Mouse (Mus musculus): ENCODE measurements at regions not wholly inside any gene's neighbourhood (a gene's known extent, or its start where the extent isn't known, plus 50 kb on each side); places are given as distances from the start of the nearest gene placed in this dataset.

DNA sequence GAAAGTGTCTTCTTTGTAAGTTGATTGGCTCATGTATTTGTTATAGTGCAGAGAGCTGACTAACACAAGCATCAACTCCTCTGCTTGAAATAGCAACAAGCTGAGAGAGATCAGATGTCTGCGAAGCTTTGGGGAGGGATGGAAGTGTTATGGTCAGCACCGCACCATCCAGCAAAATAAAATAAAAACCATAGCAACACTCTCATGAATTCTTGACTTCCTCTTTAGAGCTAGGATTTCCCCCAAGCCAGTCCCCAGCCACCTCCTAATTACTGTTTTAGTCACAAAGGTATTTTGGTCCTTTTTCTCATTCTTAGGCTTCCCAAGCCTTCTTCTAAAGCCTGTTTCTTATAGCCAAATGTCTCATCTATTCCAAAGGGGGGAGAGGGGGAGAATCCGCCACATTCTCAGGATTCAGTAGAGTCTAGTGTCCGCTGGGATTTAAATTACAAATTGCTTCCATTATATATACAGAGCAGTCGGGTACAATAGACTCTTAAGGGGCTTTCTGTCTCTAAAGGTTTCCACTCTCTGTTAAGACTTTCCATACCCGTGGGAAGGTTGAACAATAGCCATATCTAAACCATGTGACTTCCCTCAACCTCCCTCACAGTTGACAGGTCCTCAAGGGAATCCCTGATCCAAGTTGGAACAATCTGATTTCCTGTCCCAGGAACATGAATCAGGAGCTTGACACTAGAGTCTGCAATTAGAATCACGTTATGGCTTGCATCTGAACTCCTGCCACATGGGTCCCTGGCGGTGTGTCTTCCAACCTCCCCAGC is 386.7 kb downstream of the Rapgef2 start:
- Histone ChIP-seq H3K36me3 (no peaks in the 10 kb centered on the region), H3K4me2 (no peak overlapping the region), H3K27me3 (no peaks in the 10 kb centered on the region), H3K4me3 (no peak overlapping the region), H3K9me3 (no peaks in the 10 kb centered on the region), H3K9ac (no peak overlapping the region), H3K4me1 (replicated peaks) (peaks cover 22% of the 10 kb centered on the region), H3K27ac (replicated peaks) (no peak overlapping the region)
- no peak for ATAC-seq (ENCODE audit: low read depth)
- WGBS: 53% methylated on average over 8 of the region's 8 CpGs

DNA sequence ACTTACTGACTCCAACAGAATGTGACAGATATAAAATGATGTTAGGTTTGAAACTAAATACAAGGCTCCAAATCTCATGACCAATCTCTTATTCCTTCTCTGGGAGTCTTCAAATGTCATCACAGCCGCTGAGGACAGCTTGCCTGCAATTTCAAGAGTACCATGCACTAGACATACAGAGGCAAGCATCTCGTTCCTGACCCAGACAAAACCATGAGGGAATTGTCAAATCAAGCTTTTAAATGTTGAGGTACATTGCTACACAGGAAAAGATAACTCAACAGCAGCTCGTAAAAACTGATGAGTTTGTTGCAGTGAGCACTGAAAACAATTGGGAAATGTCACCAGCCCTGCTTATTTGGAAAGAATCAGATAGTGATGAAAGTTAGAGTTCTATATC is 397.0 kb downstream of the Rapgef2 start:
- Histone ChIP-seq H3K27ac (replicated peaks) (no peak overlapping the region), H3K4me2 (no peak overlapping the region), H3K27me3 (no peaks in the 10 kb centered on the region), H3K9me3 (no peaks in the 10 kb centered on the region), H3K36me3 (no peaks in the 10 kb centered on the region), H3K9ac (no peak overlapping the region), H3K4me3 (no peak overlapping the region), H3K4me1 (replicated peaks) (no peaks in the 10 kb centered on the region)
- WGBS: 82% methylated on average over 3 of the region's 3 CpGs
- ATAC-seq (ENCODE audit: low read depth): no peak

DNA sequence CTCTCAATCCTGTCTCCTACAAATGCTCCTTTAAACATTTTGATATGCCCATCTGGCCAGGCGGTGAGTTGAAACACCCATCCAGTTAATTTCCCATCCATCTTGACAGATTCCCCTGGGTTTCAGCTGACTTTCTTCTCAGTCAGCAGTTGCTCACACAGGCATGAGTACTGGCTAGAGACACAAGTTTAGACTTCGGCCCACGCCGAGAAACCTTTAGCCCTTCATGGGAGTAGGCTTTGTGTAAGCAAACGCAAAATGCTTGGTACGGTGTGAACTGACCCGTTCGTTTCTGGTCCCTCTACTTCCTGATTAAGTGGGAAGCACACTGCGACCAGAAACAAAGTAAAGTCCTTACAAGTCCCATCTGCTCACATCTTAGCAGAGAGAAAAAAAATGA is 401.6 kb downstream of the Rapgef2 start:
- Histone ChIP-seq H3K4me1 (replicated peaks) (peaks cover 11% of the 10 kb centered on the region), H3K9me3 (no peaks in the 10 kb centered on the region), H3K36me3 (no peaks in the 10 kb centered on the region), H3K9ac (no peak overlapping the region), H3K4me3 (no peak overlapping the region), H3K27me3 (no peaks in the 10 kb centered on the region), H3K27ac (replicated peaks) (no peak overlapping the region), H3K4me2 (no peak overlapping the region)
- 83% methylated on average over 9 of the region's 9 CpGs for WGBS
- no peak for ATAC-seq (ENCODE audit: low read depth)

DNA sequence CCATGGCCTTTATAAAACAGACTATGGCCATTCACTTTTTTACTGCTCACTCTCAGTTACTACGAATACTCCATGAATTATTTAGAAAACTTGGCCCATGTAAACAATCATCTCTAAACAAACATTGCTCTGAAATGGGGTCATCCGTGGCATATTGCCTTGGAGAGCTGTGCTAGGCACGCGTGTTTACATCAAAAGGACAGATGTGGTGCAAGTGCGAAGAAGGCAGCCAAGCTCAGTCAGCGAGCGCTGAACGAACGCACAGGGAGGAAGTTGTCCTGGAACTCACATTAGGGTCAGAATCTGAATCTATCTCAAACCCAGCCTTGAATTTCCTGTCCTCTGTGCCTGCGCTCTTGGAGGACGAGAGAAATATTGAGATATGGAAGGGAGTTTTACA is 402.3 kb downstream of the Rapgef2 start:
- H3K27me3 ChIP-seq: no peaks in the 10 kb centered on the region
- 89% methylated on average over 11 of the region's 11 CpGs for WGBS
- ATAC-seq (ENCODE audit: low read depth): no peak
- H3K36me3 ChIP-seq: no peaks in the 10 kb centered on the region
- no peak overlapping the region for H3K9ac ChIP-seq
- peaks cover 14% of the 10 kb centered on the region for H3K4me1 ChIP-seq (replicated peaks)
- no peak overlapping the region for H3K4me3 ChIP-seq
- no peak overlapping the region for H3K27ac ChIP-seq (replicated peaks)
- no peaks in the 10 kb centered on the region for H3K9me3 ChIP-seq
- no peak overlapping the region for H3K4me2 ChIP-seq

DNA sequence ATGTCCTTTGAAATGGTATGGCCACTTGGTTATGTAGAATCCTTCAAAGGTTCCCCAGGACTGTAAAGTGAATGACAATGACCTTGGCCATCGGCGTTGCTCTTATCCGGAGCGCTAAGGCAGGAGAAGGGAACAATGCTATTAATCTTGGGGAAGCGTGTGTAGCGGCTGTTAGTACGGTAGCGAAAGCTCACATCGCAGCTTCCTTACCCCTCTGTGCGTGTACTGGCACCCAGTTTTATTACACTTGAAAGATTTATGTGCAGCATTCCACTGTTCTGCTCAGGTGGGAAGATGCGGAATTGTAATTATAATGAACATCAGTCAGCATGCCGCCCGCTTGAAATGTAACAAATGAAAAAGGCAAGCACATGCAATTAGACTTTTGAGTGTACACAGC is 406.2 kb downstream of the Rapgef2 start:
- Histone ChIP-seq H3K4me3 (no peak overlapping the region), H3K4me2 (peak overlapping the region; percentile 42), H3K4me1 (replicated peaks) (peaks cover 14% of the 10 kb centered on the region), H3K9me3 (no peaks in the 10 kb centered on the region), H3K36me3 (no peaks in the 10 kb centered on the region), H3K27me3 (no peaks in the 10 kb centered on the region), H3K9ac (no peak overlapping the region), H3K27ac (replicated peaks) (peak overlapping the region; percentile 57)
- WGBS: 42% methylated on average over 13 of the region's 13 CpGs
- peak; percentile 86 for ATAC-seq (ENCODE audit: low read depth)

DNA sequence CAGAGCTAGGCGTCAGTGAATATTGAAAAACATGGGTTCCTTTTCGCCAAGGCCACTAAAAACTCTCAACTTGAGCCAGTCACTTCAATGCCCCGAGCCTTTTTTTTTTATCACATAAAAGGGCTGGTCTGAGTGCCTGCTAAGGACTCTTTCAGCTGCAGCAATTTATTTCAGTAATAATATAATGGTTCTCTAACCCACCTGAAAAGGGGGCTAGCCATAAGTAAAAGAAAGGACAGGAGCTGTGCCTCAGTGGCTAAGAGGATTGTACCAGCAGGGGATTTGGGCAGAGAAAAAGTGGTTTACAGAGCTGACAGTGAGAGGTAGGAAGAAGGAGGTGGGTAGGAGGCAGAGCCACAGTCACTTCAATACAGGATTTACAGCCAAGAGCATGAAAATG is 409.0 kb downstream of the Rapgef2 start:
- Histone ChIP-seq H3K9ac (no peak overlapping the region), H3K27me3 (no peaks in the 10 kb centered on the region), H3K27ac (replicated peaks) (no peak overlapping the region), H3K4me1 (replicated peaks) (peaks cover 14% of the 10 kb centered on the region), H3K4me2 (no peak overlapping the region), H3K4me3 (no peak overlapping the region), H3K9me3 (no peaks in the 10 kb centered on the region), H3K36me3 (no peaks in the 10 kb centered on the region)
- ATAC-seq (ENCODE audit: low read depth): no peak
- WGBS: 31% methylated on average over 3 of the region's 3 CpGs

DNA sequence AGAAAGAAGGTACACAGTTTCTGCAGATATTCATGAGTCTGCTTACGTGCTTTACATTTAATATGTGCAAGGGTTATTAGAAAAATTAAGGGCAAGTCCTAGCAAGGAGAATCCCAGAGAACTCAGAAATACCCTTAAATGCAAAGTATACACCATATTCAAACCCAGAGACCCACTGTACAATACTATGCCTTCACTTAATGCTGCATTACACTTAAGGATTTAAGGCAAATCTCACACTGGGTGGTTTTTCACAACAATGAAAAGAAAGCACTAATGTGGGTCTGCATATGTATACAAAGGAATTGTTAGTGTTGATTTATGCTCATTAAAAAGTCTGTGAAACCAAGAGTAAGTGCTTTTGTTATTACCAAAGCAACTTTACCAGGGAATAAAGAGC is 419.4 kb downstream of the Rapgef2 start:
- Histone ChIP-seq H3K4me1 (replicated peaks) (peaks cover 18% of the 10 kb centered on the region), H3K27ac (replicated peaks) (no peak overlapping the region), H3K27me3 (no peaks in the 10 kb centered on the region), H3K9ac (no peak overlapping the region), H3K36me3 (no peaks in the 10 kb centered on the region), H3K9me3 (no peaks in the 10 kb centered on the region), H3K4me3 (no peak overlapping the region), H3K4me2 (no peak overlapping the region)
- ATAC-seq (ENCODE audit: low read depth): no peak
- WGBS: 36% methylated on average over 1 of the region's 1 CpGs

DNA sequence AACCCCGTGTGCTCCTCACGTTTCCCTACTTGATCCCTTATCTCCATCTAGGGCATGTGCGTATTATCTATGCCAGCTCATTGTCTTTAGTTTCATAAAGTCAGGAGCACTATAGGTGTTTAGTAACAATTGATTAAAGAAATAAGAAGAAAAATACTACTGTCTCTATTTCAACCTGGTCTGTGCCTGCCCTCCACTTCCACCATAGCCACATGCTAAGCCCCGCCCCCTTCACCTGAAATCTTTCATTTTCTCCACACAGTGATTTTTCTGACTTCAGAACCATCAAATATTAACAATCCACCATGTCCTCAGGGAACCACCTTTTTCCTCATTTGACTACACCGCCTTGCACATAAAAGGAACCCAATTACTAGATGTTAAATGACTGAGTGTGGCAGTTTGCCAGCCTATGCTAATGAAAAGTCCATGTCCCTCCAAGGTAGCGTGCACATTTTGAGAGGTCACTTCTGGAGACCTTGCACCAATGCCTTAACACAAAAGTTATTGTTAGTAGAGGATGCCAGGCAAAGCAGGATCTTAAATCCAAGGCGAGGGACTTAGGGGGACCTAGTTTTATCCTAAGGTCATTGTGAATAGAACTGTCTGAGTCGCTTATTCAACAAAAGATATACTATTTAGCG is 420.1 kb downstream of the Rapgef2 start:
- Histone ChIP-seq H3K9me3 (no peaks in the 10 kb centered on the region), H3K27ac (replicated peaks) (no peak overlapping the region), H3K4me2 (no peak overlapping the region), H3K36me3 (no peaks in the 10 kb centered on the region), H3K4me3 (no peak overlapping the region), H3K27me3 (no peaks in the 10 kb centered on the region), H3K9ac (no peak overlapping the region), H3K4me1 (replicated peaks) (peaks cover 18% of the 10 kb centered on the region)
- 47% methylated on average over 9 of the region's 9 CpGs for WGBS
- ATAC-seq (ENCODE audit: low read depth): no peak; the same call in 1 of the 2 replicates

DNA sequence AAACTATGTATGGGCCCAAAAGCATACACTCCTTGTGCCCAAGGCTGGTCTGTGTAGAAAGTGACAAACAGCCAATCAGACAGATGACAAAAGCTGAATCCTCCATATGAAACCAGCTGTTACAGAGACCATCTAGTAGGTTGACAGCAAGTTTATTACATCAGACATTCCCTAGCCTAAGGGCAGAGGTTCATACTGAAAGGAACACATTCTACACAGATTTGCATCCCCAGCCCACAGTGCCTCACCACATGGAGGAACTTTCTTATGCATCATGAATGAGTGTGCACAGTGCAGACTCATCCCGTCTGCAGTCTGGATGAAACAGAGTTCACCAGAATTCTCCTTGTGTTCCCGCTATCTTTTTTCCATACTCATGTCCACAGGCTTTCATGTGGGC is 423.3 kb downstream of the Rapgef2 start:
- Histone ChIP-seq H3K4me3 (no peak overlapping the region), H3K4me2 (no peak overlapping the region), H3K36me3 (no peaks in the 10 kb centered on the region), H3K9ac (no peak overlapping the region), H3K27me3 (no peaks in the 10 kb centered on the region), H3K27ac (replicated peaks) (no peak overlapping the region), H3K4me1 (replicated peaks) (peaks cover 18% of the 10 kb centered on the region), H3K9me3 (no peaks in the 10 kb centered on the region)
- ATAC-seq (ENCODE audit: low read depth): no peak
- 87% methylated on average over 2 of the region's 2 CpGs for WGBS

DNA sequence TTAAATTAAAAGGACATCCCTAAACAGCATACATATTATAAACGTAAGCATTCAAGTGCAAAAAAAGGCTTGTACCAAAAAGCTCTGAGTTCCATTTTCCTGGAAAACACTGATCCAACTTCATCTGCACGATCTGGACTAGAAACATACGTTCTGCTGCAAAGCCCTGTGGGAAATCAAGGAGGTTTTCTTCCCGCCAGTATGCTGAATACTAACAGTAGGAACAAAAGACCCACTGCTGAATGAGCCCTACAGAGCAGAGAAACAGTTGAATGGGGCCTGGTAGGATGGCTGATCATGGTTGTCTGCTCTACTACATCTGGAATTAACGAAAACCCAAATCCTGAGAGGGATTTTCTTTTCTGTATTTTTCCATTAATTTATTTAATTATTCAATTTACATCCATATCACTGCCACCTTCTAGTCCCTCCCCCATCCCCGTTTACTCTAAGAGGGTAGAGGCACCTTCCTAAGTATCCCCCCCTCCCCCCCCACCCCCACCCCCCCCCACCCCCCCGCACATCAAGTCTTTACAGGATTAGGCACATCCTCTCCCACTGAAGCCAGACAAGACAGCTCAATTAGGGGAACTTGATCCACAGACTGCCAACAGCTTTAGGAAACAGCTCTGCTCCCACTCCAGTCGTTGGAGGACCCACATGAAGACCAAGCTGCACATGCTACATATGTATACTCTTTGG is 439.5 kb downstream of the Rapgef2 start:
- no peaks in the 10 kb centered on the region for H3K36me3 ChIP-seq
- no peak overlapping the region for H3K9ac ChIP-seq
- no peak overlapping the region for H3K27ac ChIP-seq (replicated peaks)
- no peak overlapping the region for H3K4me2 ChIP-seq
- H3K4me3 ChIP-seq: no peak overlapping the region
- ATAC-seq (ENCODE audit: low read depth): no peak
- no peaks in the 10 kb centered on the region for H3K27me3 ChIP-seq
- 0 out of 2 replicates have a peak, but pooled peaks cover 4% of the 10 kb centered on the region for H3K4me1 ChIP-seq (replicated peaks)
- no peaks in the 10 kb centered on the region for H3K9me3 ChIP-seq
- 62% methylated on average over 7 of the region's 8 CpGs for WGBS

DNA sequence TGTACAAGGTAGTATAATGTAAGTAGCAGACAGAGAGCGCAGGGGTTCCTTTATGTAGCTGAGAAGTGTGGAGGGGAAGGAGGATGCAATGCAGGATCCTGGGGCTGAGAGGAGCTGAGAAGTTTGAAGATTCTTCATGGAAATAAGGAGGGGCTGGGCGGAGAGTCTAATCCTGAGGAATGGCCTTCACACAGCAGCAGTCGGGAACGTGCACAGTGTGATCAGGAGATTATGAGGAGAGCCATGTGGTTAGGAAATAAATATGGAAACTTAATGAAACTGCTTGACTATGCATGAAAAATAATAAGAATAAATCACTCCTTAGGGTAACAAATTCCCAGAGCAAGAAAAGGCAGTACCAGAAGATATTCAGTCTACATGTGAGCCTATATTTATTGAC is 445.1 kb downstream of the Rapgef2 start:
- Histone ChIP-seq H3K36me3 (no peaks in the 10 kb centered on the region), H3K27me3 (no peaks in the 10 kb centered on the region), H3K9me3 (no peaks in the 10 kb centered on the region), H3K9ac (no peak overlapping the region), H3K4me3 (no peak overlapping the region), H3K4me2 (no peak overlapping the region), H3K27ac (replicated peaks) (no peak overlapping the region), H3K4me1 (replicated peaks) (0 out of 2 replicates have a peak, but pooled peaks cover 6% of the 10 kb centered on the region)
- peak; percentile 50; the same call in 1 of the 2 replicates for ATAC-seq (ENCODE audit: low read depth)
- 41% methylated on average over 4 of the region's 4 CpGs for WGBS

DNA sequence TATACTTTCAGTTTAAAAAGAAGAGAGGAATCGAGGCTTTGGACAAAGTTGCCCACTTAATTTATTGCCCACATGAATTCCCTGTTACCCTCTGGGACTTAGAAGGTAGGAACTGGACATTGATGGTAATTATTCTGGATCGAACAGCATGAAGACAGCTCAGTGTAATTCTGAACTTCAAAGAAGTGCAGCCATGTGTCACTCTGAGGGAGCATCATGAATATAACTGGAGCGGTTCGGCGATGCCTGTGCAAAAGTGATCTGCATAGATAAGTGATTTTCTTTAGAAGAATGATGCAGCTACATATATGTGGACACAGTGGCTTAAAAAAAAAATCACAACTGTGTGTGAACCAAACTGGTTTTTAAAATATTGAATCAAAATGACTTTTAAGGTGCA is 449.5 kb downstream of the Rapgef2 start:
- no peaks in the 10 kb centered on the region for H3K9me3 ChIP-seq
- H3K9ac ChIP-seq: no peak overlapping the region
- no peaks in the 10 kb centered on the region for H3K36me3 ChIP-seq
- WGBS: 37% methylated on average over 5 of the region's 5 CpGs
- H3K4me2 ChIP-seq: no peak overlapping the region
- H3K4me3 ChIP-seq: no peak overlapping the region
- H3K4me1 ChIP-seq (replicated peaks): 0 out of 2 replicates have a peak, but pooled peaks cover 3% of the 10 kb centered on the region
- H3K27ac ChIP-seq (replicated peaks): no peak overlapping the region
- H3K27me3 ChIP-seq: no peaks in the 10 kb centered on the region
- no peak for ATAC-seq (ENCODE audit: low read depth)
